Mouse (Mus musculus) small intestine, adult 2 months (tissue): ENCODE measurements around the gene Glis1.

Source experiments
- CTCF ChIP-seq: fragments of 200-500 bp; IDR thresholded peaks from 2 replicates; pipeline ENCODE4 v1.5.1; 2012; ENCODE audit warnings: low read depth, mild to moderate bottlenecking, control low read depth, inconsistent platforms, low read length, moderate library complexity, mixed read lengths; ENCODE audit not compliant: insufficient replicate concordance, insufficient read length; ENCODE audit errors: extremely low read depth
- POLR2A ChIP-seq: fragments of 200-500 bp; IDR thresholded peaks from 2 replicates; pipeline ENCODE4 v1.6.1; 2012; ENCODE audit warnings: low read depth, mild to moderate bottlenecking, control low read depth, inconsistent platforms, low read length, moderate library complexity

DNA sequence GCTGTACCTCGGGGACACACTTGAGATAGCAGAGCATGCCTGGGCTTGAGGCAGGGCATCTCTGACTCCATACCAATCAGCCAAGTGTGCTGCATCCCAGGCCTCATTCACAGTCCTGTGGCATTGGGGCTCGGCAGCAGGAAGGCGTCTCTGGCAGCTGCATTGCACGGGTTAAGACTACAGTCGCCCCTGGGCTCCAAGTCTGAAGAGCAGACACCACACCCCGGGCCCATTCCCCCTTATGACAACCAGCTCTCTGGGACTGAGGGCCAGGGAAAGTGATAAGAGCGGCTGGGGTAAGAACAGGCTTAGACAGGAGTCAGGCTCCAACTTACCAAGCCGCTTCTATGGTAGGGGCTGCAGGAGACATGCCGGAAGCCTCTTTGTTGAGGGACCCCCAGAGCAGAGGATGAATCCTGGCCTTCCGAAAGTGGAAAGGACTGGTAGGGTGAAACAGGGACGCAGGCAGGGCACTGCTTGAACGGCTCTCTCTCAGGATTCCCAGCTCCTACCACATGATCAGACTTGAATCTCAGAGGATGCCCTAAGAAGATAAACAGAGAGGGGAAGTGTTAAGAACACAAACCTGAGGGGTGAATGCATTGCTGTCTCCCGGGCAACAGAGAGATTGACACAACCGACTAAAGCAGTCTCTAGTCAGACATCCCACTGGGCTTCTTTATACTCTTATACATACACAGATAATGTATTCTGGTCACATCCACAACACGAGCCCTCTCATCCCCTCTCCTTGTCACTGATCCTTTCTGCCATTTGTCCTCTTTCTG is 246.1 kb downstream of the Glis1 start:
- TF ChIP-seq POLR2A, result no peak
- no peak for TF ChIP-seq CTCF
